Mouse (Mus musculus): ENCODE data around the gene Oser1. TPM values are rescaled to one million over a fixed set of nuclear protein-coding genes. Genes with fewer than 3 reads are reported as not detected.

Gene Oser1
- polyA plus RNA-seq, 1 experiment from 2014 or later, result 85.8 TPM

- no peak overlapping the region for H3K4me3 ChIP-seq (ENCODE audit: low read length)
- H3K4me2 ChIP-seq (ENCODE audit: low read depth, low read length), result no peak overlapping the region
- H3K36me3 ChIP-seq (ENCODE audit: control insufficient read depth, insufficient read depth, low read length), result no peaks in the 10 kb centered on the region
- H3K27ac ChIP-seq (ENCODE audit: low read length), result no peak overlapping the region
- H3K9me3 ChIP-seq (ENCODE audit: control insufficient read depth, low read length), result no peaks in the 10 kb centered on the region
- H3K9ac ChIP-seq (ENCODE audit: low read depth, low read length), result no peak overlapping the region
- WGBS, result 85% methylated on average over 6 of the region's 6 CpGs
- no peaks in the 10 kb centered on the region for H3K4me1 ChIP-seq (ENCODE audit: control insufficient read depth, insufficient read depth, low read length)
- H3K27me3 ChIP-seq (replicated peaks; ENCODE audit: control insufficient read depth, insufficient read depth, low read length), result no peaks in the 10 kb centered on the region
- ATAC-seq, result no peak
These were observed 28.2 kb upstream of the Oser1 start for GRCm38 (mm10) chr2:163452738-163453137.

GRCm38 (mm10) chr2:163450668-163451295, 26.3 kb upstream of the Oser1 start:
- ATAC-seq, result no peak
- no peaks in the 10 kb centered on the region for H3K4me1 ChIP-seq (ENCODE audit: control insufficient read depth, insufficient read depth, low read length)
- 67% methylated on average over 6 of the region's 6 CpGs for WGBS

GRCm38 (mm10) chr2:163449276-163449675, 24.8 kb upstream of the Oser1 start:
- no peak overlapping the region for H3K9ac ChIP-seq (ENCODE audit: low read depth, low read length)
- WGBS, result 50% methylated on average over 3 of the region's 3 CpGs
- H3K4me2 ChIP-seq (ENCODE audit: low read depth, low read length), result no peak overlapping the region
- H3K27ac ChIP-seq (ENCODE audit: low read length), result no peak overlapping the region
- H3K27me3 ChIP-seq (replicated peaks; ENCODE audit: control insufficient read depth, insufficient read depth, low read length), result no peaks in the 10 kb centered on the region
- no peaks in the 10 kb centered on the region for H3K4me1 ChIP-seq (ENCODE audit: control insufficient read depth, insufficient read depth, low read length)
- ATAC-seq, result no peak
- no peak overlapping the region for H3K4me3 ChIP-seq (ENCODE audit: low read length)
- no peaks in the 10 kb centered on the region for H3K9me3 ChIP-seq (ENCODE audit: control insufficient read depth, low read length)
- H3K36me3 ChIP-seq (ENCODE audit: control insufficient read depth, insufficient read depth, low read length), result no peaks in the 10 kb centered on the region

More at GRCm38 (mm10) chr2:163450668-163451295, 26.3 kb upstream of the Oser1 start:
- Histone ChIP-seq H3K4me3 (ENCODE audit: low read length) (no peak overlapping the region), H3K27ac (ENCODE audit: low read length) (no peak overlapping the region), H3K36me3 (ENCODE audit: control insufficient read depth, insufficient read depth, low read length) (no peaks in the 10 kb centered on the region), H3K4me2 (ENCODE audit: low read depth, low read length) (no peak overlapping the region), H3K27me3 (replicated peaks; ENCODE audit: control insufficient read depth, insufficient read depth, low read length) (no peaks in the 10 kb centered on the region), H3K9ac (ENCODE audit: low read depth, low read length) (no peak overlapping the region), H3K9me3 (ENCODE audit: control insufficient read depth, low read length) (no peaks in the 10 kb centered on the region)

- no peak overlapping the region for H3K27ac ChIP-seq (ENCODE audit: low read length)
- H3K4me2 ChIP-seq (ENCODE audit: low read depth, low read length), result no peak overlapping the region
- H3K36me3 ChIP-seq (ENCODE audit: control insufficient read depth, insufficient read depth, low read length), result no peaks in the 10 kb centered on the region
- H3K9me3 ChIP-seq (ENCODE audit: control insufficient read depth, low read length), result no peaks in the 10 kb centered on the region
- no peaks in the 10 kb centered on the region for H3K27me3 ChIP-seq (replicated peaks; ENCODE audit: control insufficient read depth, insufficient read depth, low read length)
- no peak for ATAC-seq
- 79% methylated on average over 12 of the region's 12 CpGs for WGBS
- no peak overlapping the region for H3K9ac ChIP-seq (ENCODE audit: low read depth, low read length)
- no peak overlapping the region for H3K4me3 ChIP-seq (ENCODE audit: low read length)
- H3K4me1 ChIP-seq (ENCODE audit: control insufficient read depth, insufficient read depth, low read length), result no peaks in the 10 kb centered on the region
These were observed 22.9 kb upstream of the Oser1 start for GRCm38 (mm10) chr2:163447375-163447774.

DNA sequence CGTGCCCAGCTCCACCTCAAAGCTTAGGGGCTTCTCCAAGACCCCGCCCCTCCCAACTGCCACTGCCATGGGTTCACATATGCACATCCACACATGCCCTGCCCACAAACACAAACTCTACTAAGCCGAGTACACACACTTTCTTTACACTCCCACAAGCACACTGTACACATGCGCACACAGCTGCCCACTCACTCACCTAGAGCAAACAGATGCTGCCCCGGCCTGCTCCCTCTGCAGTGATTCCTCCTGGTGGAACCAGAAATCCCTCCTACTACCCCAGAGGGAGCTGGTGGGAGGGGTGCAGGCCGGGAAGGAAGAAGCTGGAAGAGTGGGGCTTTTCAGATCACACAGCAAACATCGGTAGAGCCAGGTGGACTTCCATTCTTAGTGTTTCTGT, 19.5 kb upstream of the Oser1 start:
- ATAC-seq, result no peak
- no peak overlapping the region for H3K4me2 ChIP-seq (ENCODE audit: low read depth, low read length)
- no peak overlapping the region for H3K9ac ChIP-seq (ENCODE audit: low read depth, low read length)

GRCm38 (mm10) chr2:163443543-163443942, 19.0 kb upstream of the Oser1 start:
- peaks cover 2% of the 10 kb centered on the region; the same call in 1 of the 2 replicates for H3K4me1 ChIP-seq (ENCODE audit: control insufficient read depth, insufficient read depth, low read length)
- no peaks in the 10 kb centered on the region for H3K9me3 ChIP-seq (ENCODE audit: control insufficient read depth, low read length)
- no peak overlapping the region for H3K9ac ChIP-seq (ENCODE audit: low read depth, low read length)
- ATAC-seq, result no peak
- H3K4me2 ChIP-seq (ENCODE audit: low read depth, low read length), result no peak overlapping the region
- peaks cover 6% of the 10 kb centered on the region for H3K27me3 ChIP-seq (replicated peaks; ENCODE audit: control insufficient read depth, insufficient read depth, low read length)
- WGBS, result 65% methylated on average over 6 of the region's 6 CpGs
- no peaks in the 10 kb centered on the region for H3K36me3 ChIP-seq (ENCODE audit: control insufficient read depth, insufficient read depth, low read length)
- no peak overlapping the region for H3K27ac ChIP-seq (ENCODE audit: low read length)
- no peak overlapping the region for H3K4me3 ChIP-seq (ENCODE audit: low read length)

More for the DNA sequence above, 19.5 kb upstream of the Oser1 start:
- H3K4me1 ChIP-seq (ENCODE audit: control insufficient read depth, insufficient read depth, low read length), result no peaks in the 10 kb centered on the region
- WGBS, result 47% methylated on average over 7 of the region's 7 CpGs
- H3K36me3 ChIP-seq (ENCODE audit: control insufficient read depth, insufficient read depth, low read length), result no peaks in the 10 kb centered on the region
- H3K27me3 ChIP-seq (replicated peaks; ENCODE audit: control insufficient read depth, insufficient read depth, low read length), result peaks cover 1% of the 10 kb centered on the region; the same call in 1 of the 2 replicates
- no peaks in the 10 kb centered on the region for H3K9me3 ChIP-seq (ENCODE audit: control insufficient read depth, low read length)
- H3K4me3 ChIP-seq (ENCODE audit: low read length), result no peak overlapping the region
- H3K27ac ChIP-seq (ENCODE audit: low read length), result no peak overlapping the region

DNA sequence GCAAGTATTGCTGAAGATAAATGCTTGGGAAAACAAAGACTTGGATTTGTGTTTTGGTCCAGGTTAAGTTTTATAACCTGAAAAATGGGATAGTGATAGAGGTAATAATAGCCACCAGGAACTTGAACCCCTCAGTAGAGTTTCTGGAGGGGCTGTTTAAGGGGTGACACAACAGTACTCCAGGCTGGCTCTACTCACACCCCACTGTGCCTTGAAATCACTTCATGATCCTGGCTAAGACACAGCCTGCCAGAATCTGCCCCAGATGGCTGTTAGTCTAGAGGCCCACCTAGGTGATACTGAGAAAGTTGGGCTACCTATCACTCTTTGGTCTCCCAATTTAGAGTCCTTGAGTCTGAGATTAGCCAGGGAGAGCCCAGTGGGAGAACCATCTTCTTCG, 15.0 kb upstream of the Oser1 start:
- Histone ChIP-seq H3K9me3 (ENCODE audit: control insufficient read depth, low read length) (no peaks in the 10 kb centered on the region), H3K4me1 (ENCODE audit: control insufficient read depth, insufficient read depth, low read length) (peaks cover 6% of the 10 kb centered on the region; the same call in 1 of the 2 replicates), H3K27me3 (replicated peaks; ENCODE audit: control insufficient read depth, insufficient read depth, low read length) (peaks cover 9% of the 10 kb centered on the region), H3K9ac (ENCODE audit: low read depth, low read length) (no peak overlapping the region), H3K4me3 (ENCODE audit: low read length) (no peak overlapping the region), H3K4me2 (ENCODE audit: low read depth, low read length) (0 out of 2 replicates have a peak overlapping the region, but pooled peaks have one; percentile 50), H3K27ac (ENCODE audit: low read length) (no peak overlapping the region), H3K36me3 (ENCODE audit: control insufficient read depth, insufficient read depth, low read length) (no peaks in the 10 kb centered on the region)
- 42% methylated on average over 1 of the region's 1 CpGs for WGBS
- ATAC-seq, result no peak

GRCm38 (mm10) chr2:163438619-163439451, 14.3 kb upstream of the Oser1 start:
- H3K36me3 ChIP-seq (ENCODE audit: control insufficient read depth, insufficient read depth, low read length), result no peaks in the 10 kb centered on the region
- ATAC-seq, result no peak; the same call in 1 of the 2 replicates
- H3K4me3 ChIP-seq (ENCODE audit: low read length), result peak overlapping the region; percentile 39
- H3K27me3 ChIP-seq (replicated peaks; ENCODE audit: control insufficient read depth, insufficient read depth, low read length), result peaks cover 9% of the 10 kb centered on the region
- 1% methylated on average over 30 of the region's 30 CpGs for WGBS
- peaks cover 6% of the 10 kb centered on the region; the same call in 1 of the 2 replicates for H3K4me1 ChIP-seq (ENCODE audit: control insufficient read depth, insufficient read depth, low read length)
- 0 out of 2 replicates have a peak overlapping the region, but pooled peaks have one; percentile 31 for H3K9ac ChIP-seq (ENCODE audit: low read depth, low read length)
- H3K27ac ChIP-seq (ENCODE audit: low read length), result no peak overlapping the region
- H3K4me2 ChIP-seq (ENCODE audit: low read depth, low read length), result peak overlapping the region; percentile 50
- no peaks in the 10 kb centered on the region for H3K9me3 ChIP-seq (ENCODE audit: control insufficient read depth, low read length)

DNA sequence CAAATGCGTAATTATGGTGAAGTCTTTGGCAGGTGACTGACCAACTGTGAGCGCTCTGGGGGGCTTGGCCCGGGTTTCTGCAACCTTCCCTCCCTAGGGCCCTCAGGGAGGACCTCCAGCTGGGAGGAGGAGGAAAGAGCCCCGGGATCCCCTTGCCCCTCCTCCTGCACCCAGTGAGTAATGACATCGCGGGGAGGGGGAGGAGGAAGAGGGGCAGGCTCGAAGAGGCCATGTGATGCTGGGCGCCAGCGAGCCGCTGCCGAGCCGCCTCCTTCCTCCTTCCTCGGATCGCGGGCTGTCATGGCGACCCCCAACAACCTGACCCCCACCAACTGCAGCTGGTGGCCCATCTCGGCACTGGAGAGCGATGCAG, 13.7 kb upstream of the Oser1 start, which contains the start of gene Gdap1l1:
Gene Gdap1l1 (plus strand): TSS at position 231 of the 373 bp plus-strand sequence.
- Histone ChIP-seq H3K9me3 (ENCODE audit: control insufficient read depth, low read length) (no peaks in the 10 kb centered on the region), H3K27ac (ENCODE audit: low read length) (no peak within 1 kb of the TSS), H3K4me1 (ENCODE audit: control insufficient read depth, insufficient read depth, low read length) (peaks cover 6% of the 10 kb centered on the region; the same call in 1 of the 2 replicates), H3K27me3 (replicated peaks; ENCODE audit: control insufficient read depth, insufficient read depth, low read length) (peaks cover 9% of the 10 kb centered on the region), H3K4me2 (ENCODE audit: low read depth, low read length) (peak within 1 kb of the TSS; percentile 50), H3K4me3 (ENCODE audit: low read length) (peak within 1 kb of the TSS; percentile 39), H3K9ac (ENCODE audit: low read depth, low read length) (0 out of 2 replicates have a peak within 1 kb of the TSS, but pooled peaks have one; percentile 31), H3K36me3 (ENCODE audit: control insufficient read depth, insufficient read depth, low read length) (no peaks in the 10 kb centered on the region)
- whole genome bisulfite sequencing, result under 1% methylated on average over 17 of the region's 18 CpGs
- ATAC-seq, result no peak; the same call in 1 of the 2 replicates
